Mouse (Mus musculus) hindbrain, embryonic 14.5 days (tissue): ENCODE data around the gene Ubald1. TPM values are rescaled to one million over a fixed set of nuclear protein-coding genes. Genes with fewer than 3 reads are reported as not detected.

Experiments used
- ATAC-seq: fragments of 200-750 bp; cut with Nextera tagmentation; 2 replicates; pipeline ENCODE4 v1.8.0; 2017; ENCODE audit warnings: moderate number of reproducible peaks, mild to moderate bottlenecking, moderate TSS enrichment, moderate library complexity; ENCODE audit not compliant: low FRiP score
- DNase-seq: peaks from one replicate; pipeline ENCODE4 v3.0.0-alpha.2; 2015; ENCODE audit warnings: low spot score
- H3K27ac ChIP-seq: fragments of 300-500 bp; sonication (generic); 2 replicates; pipeline ENCODE4 v1.5.1; 2014; ENCODE audit warnings: mild to moderate bottlenecking, moderate library complexity
- H3K27me3 ChIP-seq: fragments of 300-500 bp; sonication (generic); 2 replicates; pipeline ENCODE4 v1.6.1; 2014; ENCODE audit warnings: mild to moderate bottlenecking, low read length, mixed read lengths; ENCODE audit not compliant: control insufficient read depth, insufficient read depth
- H3K36me3 ChIP-seq: fragments of 300-500 bp; sonication (generic); replicated peaks from 2 replicates; pipeline ENCODE4 v1.6.1; 2014; ENCODE audit not compliant: control insufficient read depth, insufficient read depth
- H3K4me1 ChIP-seq: fragments of 300-500 bp; sonication (generic); replicated peaks from 2 replicates; pipeline ENCODE4 v1.6.1; 2014; ENCODE audit warnings: antibody characterized with exemption, low read length, mixed read lengths; ENCODE audit not compliant: control insufficient read depth, insufficient read depth
- H3K4me2 ChIP-seq: fragments of 300-500 bp; sonication (generic); replicated peaks from 2 replicates; pipeline ENCODE4 v1.6.1; 2014; ENCODE audit warnings: mild to moderate bottlenecking, moderate library complexity
- H3K4me3 ChIP-seq: fragments of 300-500 bp; sonication (generic); replicated peaks from 2 replicates; pipeline ENCODE4 v1.5.1; 2014; ENCODE audit warnings: mild to moderate bottlenecking, low read length
- H3K9ac ChIP-seq: fragments of 300-500 bp; sonication (generic); 2 replicates; pipeline ENCODE4 v1.6.1; 2014
- H3K9me3 ChIP-seq: fragments of 300-500 bp; sonication (generic); 2 replicates; pipeline ENCODE4 v1.6.1; 2016; ENCODE audit warnings: low read length; ENCODE audit not compliant: control insufficient read depth
- WGBS: fragments of 180-500 bp; shearing (Covaris S2); extraction: QIAGEN DNeasy Blood & Tissue Kit; methylation state at CpG from one replicate; pipeline ENCODE4 v1.1.7; 2014; 5-methylcytosine and 5-hydroxymethylcytosine counted together
- polyA plus RNA-seq: library from polyadenylated mRNA; unstranded; fragments of >200 nt; fragmentation: Nextera tagmentation; extraction: Ambion mirVana; gene quantifications from 2 replicates; pipeline ENCODE4 v1.2.1, GENCODE M21; 2014

Gene Ubald1
- polyA plus RNA-seq, 1 experiment from 2014 or later, result 54.4 TPM

DNA sequence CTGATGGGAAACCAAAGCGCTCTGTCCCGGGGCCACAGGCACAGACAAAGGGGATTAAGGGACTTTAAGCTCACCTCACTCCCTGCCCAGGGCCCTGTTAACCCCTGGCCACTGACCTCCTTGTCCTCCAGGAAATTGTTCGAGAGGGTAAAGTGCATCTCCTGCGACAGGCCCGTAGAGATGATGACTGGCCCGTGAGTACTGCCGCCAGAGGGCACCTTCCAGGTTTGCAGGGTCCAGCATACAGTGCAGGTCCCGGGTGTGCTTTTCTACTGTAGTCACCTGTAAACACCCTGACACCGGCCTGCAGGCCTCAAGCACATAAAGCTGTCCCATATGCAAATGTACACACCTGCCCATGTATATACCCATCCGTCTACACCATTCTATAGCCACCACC is 18.7 kb downstream of the Ubald1 start:
- Histone ChIP-seq H3K9me3 (no peaks in the 10 kb centered on the region), H3K4me2 (no peak overlapping the region), H3K27me3 (no peaks in the 10 kb centered on the region), H3K36me3 (no peaks in the 10 kb centered on the region), H3K27ac (no peak overlapping the region), H3K9ac (no peak overlapping the region), H3K4me3 (no peak overlapping the region), H3K4me1 (no peaks in the 10 kb centered on the region)
- DNase-seq (no peak), ATAC-seq (no peak)
- WGBS, result 56% methylated on average over 10 of the region's 10 CpGs

DNA sequence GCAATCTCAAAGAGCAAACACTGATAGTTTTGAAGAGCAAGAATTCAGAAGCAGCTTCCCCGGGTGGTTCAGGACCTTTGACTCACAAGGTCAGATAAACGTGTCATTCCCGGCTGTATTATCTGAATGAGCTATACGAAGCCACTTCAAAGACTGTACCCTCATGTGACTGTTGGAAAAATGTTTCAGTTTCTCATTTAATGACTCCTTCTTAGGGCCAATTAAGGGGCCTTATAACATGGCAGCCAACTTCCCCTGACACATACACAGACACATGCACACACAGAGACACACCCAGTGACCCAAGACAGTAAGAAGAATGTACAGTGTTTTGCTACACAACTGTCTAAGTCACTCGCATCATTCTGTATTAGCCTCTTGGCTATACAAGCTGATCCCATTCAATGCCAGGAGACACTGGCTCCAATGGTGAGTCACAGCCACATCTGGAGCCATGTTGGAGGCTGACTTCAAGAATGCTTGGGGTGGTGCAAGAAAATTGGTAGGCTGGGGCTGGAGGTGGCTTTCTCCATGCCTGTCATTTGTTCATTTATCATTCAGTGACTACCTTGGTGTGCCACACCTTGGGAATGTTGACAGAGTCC is 25.0 kb downstream of the Ubald1 start:
- Histone ChIP-seq H3K4me2 (no peak overlapping the region), H3K9ac (no peak overlapping the region), H3K4me3 (no peak overlapping the region), H3K27ac (no peak overlapping the region), H3K4me1 (no peaks in the 10 kb centered on the region), H3K36me3 (no peaks in the 10 kb centered on the region), H3K27me3 (no peaks in the 10 kb centered on the region), H3K9me3 (no peaks in the 10 kb centered on the region)
- 81% methylated on average over 5 of the region's 5 CpGs for WGBS
- DNase-seq (no peak), ATAC-seq (no peak)

DNA sequence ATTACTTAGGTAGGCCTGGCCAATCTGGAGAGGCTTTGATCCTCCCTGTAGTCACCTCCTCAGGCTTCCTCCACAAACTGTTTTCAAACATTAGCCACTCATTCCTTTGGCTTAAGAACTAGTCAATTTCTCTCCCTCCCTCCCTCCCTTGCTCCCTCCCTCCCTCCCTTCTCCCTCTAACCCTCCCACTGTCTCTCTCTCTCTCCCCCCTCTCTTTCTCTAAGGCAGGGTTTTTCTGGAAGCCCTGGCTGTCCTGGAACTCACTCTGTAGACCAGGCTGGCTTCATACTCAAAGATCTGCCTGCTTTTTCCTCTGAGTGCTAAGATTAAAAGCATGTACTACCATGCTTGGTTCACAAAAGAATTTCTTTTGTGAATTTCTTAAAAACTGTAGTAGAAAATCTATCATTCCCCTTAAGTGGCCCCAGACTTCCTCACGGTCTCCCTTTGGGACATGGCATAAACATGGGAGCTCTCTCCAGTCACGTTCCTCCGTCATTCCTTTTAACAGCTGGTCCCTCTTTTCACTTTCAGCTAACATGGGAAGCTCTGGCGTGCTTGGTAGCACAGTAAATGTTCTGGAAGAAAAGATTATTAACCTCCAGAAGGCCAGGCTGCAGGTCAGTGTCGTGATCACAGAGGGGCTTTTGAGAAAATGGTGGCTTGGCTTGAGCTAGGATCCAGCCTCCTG is 29.0 kb downstream of the Ubald1 start:
- Histone ChIP-seq H3K4me2 (no peak overlapping the region), H3K9ac (no peak overlapping the region), H3K27me3 (no peaks in the 10 kb centered on the region), H3K4me3 (no peak overlapping the region), H3K27ac (no peak overlapping the region), H3K36me3 (no peaks in the 10 kb centered on the region), H3K9me3 (no peaks in the 10 kb centered on the region), H3K4me1 (no peaks in the 10 kb centered on the region)
- ATAC-seq (no peak), DNase-seq (no peak)
- WGBS, result 60% methylated on average over 5 of the region's 5 CpGs

DNA sequence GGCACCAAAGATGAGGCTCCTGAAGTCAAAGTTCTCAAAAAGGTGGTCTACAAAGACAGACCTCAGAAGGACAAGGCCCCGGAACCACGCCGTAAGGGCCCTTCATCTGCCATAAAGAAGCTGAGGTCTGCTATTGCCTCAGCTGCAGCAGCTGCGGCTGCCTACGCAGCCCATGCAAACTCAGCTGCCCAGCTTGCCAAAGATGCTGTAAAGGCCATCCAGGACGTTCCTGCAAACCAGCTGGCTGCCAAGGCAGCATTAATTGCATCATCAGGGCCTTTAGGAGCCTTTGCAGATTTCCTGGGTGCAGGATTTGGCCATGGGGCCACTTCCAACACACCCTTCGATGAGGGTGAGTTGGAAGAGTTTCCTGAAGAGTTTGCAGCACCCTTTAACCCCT is 29.8 kb downstream of the Ubald1 start:
- WGBS, result 81% methylated on average over 7 of the region's 7 CpGs

DNA sequence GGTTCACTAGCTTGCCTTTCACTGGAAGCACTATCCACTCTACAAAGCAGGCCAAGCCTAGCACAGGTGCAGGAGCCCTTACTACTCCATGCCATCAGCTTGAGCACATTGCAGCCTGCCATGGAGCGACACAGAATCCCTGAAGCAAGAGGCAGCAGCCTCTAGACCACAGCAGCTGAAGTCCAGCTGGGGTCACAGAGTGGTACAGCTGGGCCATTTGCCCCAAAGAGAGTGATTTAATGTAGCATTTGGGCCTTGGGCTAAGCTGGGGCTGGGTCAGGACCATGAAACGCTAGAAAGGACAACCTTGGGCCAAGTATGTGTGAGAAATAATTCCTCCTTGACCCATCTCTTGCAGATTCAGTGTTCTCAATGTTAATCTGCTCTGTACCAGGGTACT is 32.0 kb downstream of the Ubald1 start:
- H3K4me1 ChIP-seq, result no peaks in the 10 kb centered on the region
- no peak overlapping the region for H3K9ac ChIP-seq
- DNase-seq (no peak), ATAC-seq (no peak)
- H3K27me3 ChIP-seq, result no peaks in the 10 kb centered on the region
- H3K4me3 ChIP-seq, result no peak overlapping the region
- no peaks in the 10 kb centered on the region for H3K9me3 ChIP-seq
- no peak overlapping the region for H3K4me2 ChIP-seq
- no peak overlapping the region for H3K27ac ChIP-seq
- WGBS, result 91% methylated on average over 2 of the region's 2 CpGs
- H3K36me3 ChIP-seq, result no peaks in the 10 kb centered on the region

More for the DNA sequence above, 29.8 kb downstream of the Ubald1 start:
- H3K4me3 ChIP-seq, result no peak overlapping the region
- no peak overlapping the region for H3K9ac ChIP-seq
- no peaks in the 10 kb centered on the region for H3K4me1 ChIP-seq
- H3K4me2 ChIP-seq, result no peak overlapping the region
- no peak overlapping the region for H3K27ac ChIP-seq
- H3K9me3 ChIP-seq, result no peaks in the 10 kb centered on the region
- ATAC-seq (no peak), DNase-seq (no peak)
- no peaks in the 10 kb centered on the region for H3K36me3 ChIP-seq
- no peaks in the 10 kb centered on the region for H3K27me3 ChIP-seq

DNA sequence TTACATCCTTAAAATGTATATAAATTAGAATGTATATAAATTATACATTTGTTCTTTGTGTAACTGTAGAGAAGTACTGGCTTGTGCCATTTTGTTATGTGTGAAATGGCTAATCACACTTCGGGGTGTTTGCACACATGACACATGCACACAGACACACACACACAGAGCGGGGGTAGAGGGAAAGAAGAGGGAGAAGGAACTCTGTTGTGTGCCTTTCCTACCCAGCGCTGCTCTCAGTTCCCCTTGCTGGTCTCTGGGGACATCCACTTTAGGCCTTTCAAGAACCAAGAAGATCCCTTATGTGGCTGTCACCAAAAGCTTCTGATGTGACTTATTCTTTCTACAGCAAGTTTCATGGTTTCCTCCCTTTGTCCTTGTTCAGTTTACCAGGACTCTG is 33.1 kb downstream of the Ubald1 start:
- H3K27ac ChIP-seq, result no peak overlapping the region
- no peak overlapping the region for H3K4me2 ChIP-seq
- no peaks in the 10 kb centered on the region for H3K36me3 ChIP-seq
- WGBS, result 82% methylated on average over 3 of the region's 3 CpGs
- no peak for ATAC-seq
- H3K4me1 ChIP-seq, result no peaks in the 10 kb centered on the region
- H3K27me3 ChIP-seq, result no peaks in the 10 kb centered on the region
- H3K9me3 ChIP-seq, result no peaks in the 10 kb centered on the region
- no peak overlapping the region for H3K9ac ChIP-seq
- H3K4me3 ChIP-seq, result no peak overlapping the region
- DNase-seq, result no peak

DNA sequence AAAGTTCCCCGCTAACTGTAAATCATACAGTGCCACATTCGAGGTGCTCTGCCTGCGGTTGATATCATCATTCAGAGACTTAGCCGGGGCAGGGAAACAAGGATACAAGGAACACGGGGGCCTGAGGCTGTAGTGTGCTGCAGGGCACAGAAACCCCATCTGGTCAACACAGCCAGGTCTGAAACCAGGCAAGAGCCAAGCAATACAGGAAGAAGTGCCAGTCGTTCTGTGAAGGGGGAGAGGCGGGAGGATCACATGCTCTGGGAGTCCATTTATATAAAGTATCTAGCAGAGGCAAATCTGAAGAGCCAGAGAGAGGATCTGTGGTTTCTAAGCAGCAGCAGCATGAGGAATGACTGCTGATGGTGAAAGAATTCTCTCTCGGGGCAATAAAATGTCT is 39.9 kb downstream of the Ubald1 start:
- Histone ChIP-seq H3K9ac (no peak overlapping the region), H3K27me3 (no peaks in the 10 kb centered on the region), H3K4me2 (no peak overlapping the region), H3K27ac (no peak overlapping the region), H3K4me3 (no peak overlapping the region), H3K36me3 (no peaks in the 10 kb centered on the region), H3K4me1 (no peaks in the 10 kb centered on the region), H3K9me3 (no peaks in the 10 kb centered on the region)
- 87% methylated on average over 8 of the region's 8 CpGs for WGBS
- DNase-seq (no peak), ATAC-seq (no peak)

DNA sequence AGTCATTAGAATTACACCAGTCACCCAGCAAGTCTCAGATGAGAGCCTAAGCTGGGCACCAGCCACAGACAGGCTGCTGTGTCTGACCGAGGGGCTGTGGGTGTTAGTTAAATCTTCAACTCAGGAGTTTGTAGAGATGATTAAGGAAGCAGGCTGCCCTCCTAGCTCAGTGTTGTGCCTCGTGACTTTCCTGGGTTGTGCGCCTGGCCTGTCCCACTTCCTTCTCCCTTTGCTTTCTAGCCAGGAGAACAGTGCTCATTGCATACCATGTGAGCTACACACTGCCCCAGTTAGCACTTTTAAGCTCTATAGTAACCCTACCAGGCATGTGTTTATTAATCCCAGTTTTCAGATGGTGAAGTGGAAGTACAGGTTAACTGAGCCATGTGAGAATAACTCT is 40.6 kb downstream of the Ubald1 start:
- H3K36me3 ChIP-seq, result no peaks in the 10 kb centered on the region
- H3K4me1 ChIP-seq, result no peaks in the 10 kb centered on the region
- no peak for DNase-seq
- no peak overlapping the region for H3K4me3 ChIP-seq
- no peak overlapping the region for H3K9ac ChIP-seq
- 76% methylated on average over 3 of the region's 3 CpGs for WGBS
- no peaks in the 10 kb centered on the region for H3K27me3 ChIP-seq
- no peak overlapping the region for H3K27ac ChIP-seq
- no peaks in the 10 kb centered on the region for H3K9me3 ChIP-seq
- no peak for ATAC-seq
- H3K4me2 ChIP-seq, result no peak overlapping the region

DNA sequence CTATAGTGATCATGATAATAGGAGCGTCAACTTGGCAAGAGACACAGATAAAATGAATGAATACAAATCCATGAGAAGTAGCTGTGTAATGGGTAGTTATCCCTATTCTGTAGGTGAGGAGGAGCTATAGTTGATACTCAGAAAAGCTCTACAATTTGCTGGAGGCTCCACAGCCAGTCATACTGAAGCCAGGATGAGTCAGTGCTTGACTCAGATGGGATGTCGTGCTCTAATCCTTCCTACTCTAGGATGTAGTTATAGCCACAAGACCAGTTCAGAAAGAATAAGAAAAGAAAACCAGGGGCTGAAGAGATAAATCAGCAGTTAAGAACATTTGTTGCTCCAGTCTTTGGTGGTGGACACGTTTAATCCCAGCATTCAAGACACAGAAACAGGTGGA is 42.5 kb downstream of the Ubald1 start:
- no peak for ATAC-seq
- Histone ChIP-seq H3K27ac (no peak overlapping the region), H3K36me3 (no peaks in the 10 kb centered on the region), H3K4me3 (no peak overlapping the region), H3K4me2 (no peak overlapping the region), H3K9me3 (no peaks in the 10 kb centered on the region), H3K9ac (no peak overlapping the region), H3K4me1 (no peaks in the 10 kb centered on the region), H3K27me3 (no peaks in the 10 kb centered on the region)
- 81% methylated on average over 3 of the region's 3 CpGs for WGBS
- no peak for DNase-seq

DNA sequence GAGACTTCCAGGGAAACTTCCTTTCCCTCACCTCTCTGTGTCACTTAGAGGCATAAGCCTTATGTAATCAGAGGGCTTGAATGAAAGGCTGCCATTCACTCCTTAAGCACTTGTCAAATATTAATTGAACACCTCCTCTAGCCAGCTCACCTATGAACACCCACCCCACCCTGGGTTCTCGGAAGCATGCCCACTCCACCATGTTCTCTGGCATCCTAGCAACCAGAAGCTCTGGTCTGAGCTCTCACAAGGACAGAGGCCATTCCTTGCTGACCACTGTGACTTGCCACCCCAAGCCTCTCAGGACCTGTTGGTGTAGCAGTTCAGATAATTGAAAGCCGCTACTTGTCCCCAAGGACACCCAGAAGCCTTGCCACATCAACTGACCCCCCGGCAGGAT is 44.9 kb downstream of the Ubald1 start, which contains the start of gene 4930562C15Rik:
4930562C15Rik (plus strand) TSS at position 226 of the 400 bp plus-strand sequence.
- no peak within 1 kb of the TSS for H3K4me3 ChIP-seq
- DNase-seq (no peak), ATAC-seq (no peak)
- no peaks in the 10 kb centered on the region for H3K36me3 ChIP-seq
- no peak within 1 kb of the TSS for H3K4me2 ChIP-seq
- H3K27me3 ChIP-seq, result no peaks in the 10 kb centered on the region
- no peaks in the 10 kb centered on the region for H3K9me3 ChIP-seq
- H3K4me1 ChIP-seq, result no peaks in the 10 kb centered on the region
- WGBS, result 88% methylated on average over 3 of the region's 3 CpGs
- no peak within 1 kb of the TSS for H3K27ac ChIP-seq
- no peak within 1 kb of the TSS for H3K9ac ChIP-seq
